Mouse (Mus musculus): ENCODE results near the gene Nup50.

The Nup50 gene

GRCm38 (mm10) chr15:84950053-84950452 is 26.8 kb downstream of the Nup50 start:
- DNase-seq (ENCODE audit: low spot score in 2 of 2), result no peak

GRCm38 (mm10) chr15:84953259-84953658 is 30.0 kb downstream of the Nup50 start:
- no peak for DNase-seq (ENCODE audit: low spot score in 2 of 2)

GRCm38 (mm10) chr15:84957851-84958250 is 34.6 kb downstream of the Nup50 start:
- DNase-seq (ENCODE audit: low spot score in 2 of 2), result peak in 1 of 2 experiments; percentile 62

GRCm38 (mm10) chr15:84958331-84958730 is 35.1 kb downstream of the Nup50 start:
- DNase-seq (ENCODE audit: low spot score in 2 of 2), result no peak

GRCm38 (mm10) chr15:84959891-84960290 is 36.7 kb downstream of the Nup50 start:
- no peak for DNase-seq (ENCODE audit: low spot score in 2 of 2)

GRCm38 (mm10) chr15:84960692-84961091 is 37.5 kb downstream of the Nup50 start:
- DNase-seq (ENCODE audit: low spot score in 2 of 2), result peak; percentile 48 to 52

- DNase-seq (ENCODE audit: low spot score in 2 of 2), result no peak
Measured at GRCm38 (mm10) chr15:84962518-84962917, 39.3 kb downstream of the Nup50 start.

- DNase-seq (ENCODE audit: low spot score in 2 of 2), result no peak
Measured at GRCm38 (mm10) chr15:84964771-84965170, 41.6 kb downstream of the Nup50 start.

GRCm38 (mm10) chr15:84965575-84966360 is 42.6 kb downstream of the Nup50 start:
- DNase-seq (ENCODE audit: low spot score in 2 of 2), result no peak

GRCm38 (mm10) chr15:84968534-84968933 is 45.3 kb downstream of the Nup50 start:
- DNase-seq (ENCODE audit: low spot score in 2 of 2), result no peak

- DNase-seq (ENCODE audit: low spot score in 2 of 2), result peak in 1 of 2 experiments; percentile 47
Measured at GRCm38 (mm10) chr15:84972860-84973543, 49.8 kb downstream of the Nup50 start.

GRCm38 (mm10) chr15:84973544-84973871 is 50.3 kb downstream of the Nup50 start:
- DNase-seq (ENCODE audit: low spot score in 2 of 2), result no peak

- no peak for DNase-seq (ENCODE audit: low spot score in 2 of 2)
Measured at GRCm38 (mm10) chr15:84975729-84976128, 52.5 kb downstream of the Nup50 start.

- no peak for DNase-seq (ENCODE audit: low spot score in 2 of 2)
Measured at GRCm38 (mm10) chr15:84981609-84982313, 58.5 kb downstream of the Nup50 start.

GRCm38 (mm10) chr15:84982888-84983287 is 59.7 kb downstream of the Nup50 start:
- DNase-seq (ENCODE audit: low spot score in 2 of 2), result no peak

GRCm38 (mm10) chr15:84983721-84984120 is 60.5 kb downstream of the Nup50 start:
- no peak for DNase-seq (ENCODE audit: low spot score in 2 of 2)

- DNase-seq (ENCODE audit: low spot score in 2 of 2), result no peak
Measured at GRCm38 (mm10) chr15:84985516-84986160, 62.4 kb downstream of the Nup50 start.

- DNase-seq (ENCODE audit: low spot score in 2 of 2), result no peak
Measured at GRCm38 (mm10) chr15:84986171-84987019, 63.2 kb downstream of the Nup50 start.

GRCm38 (mm10) chr15:84987020-84987815 is 64.0 kb downstream of the Nup50 start:
- no peak for DNase-seq (ENCODE audit: low spot score in 2 of 2)

All from frontal cortex, postnatal 14 days (tissue).